Mouse (Mus musculus): Measurements from ENCODE around the gene Phlda1. TPM values are rescaled to one million over a fixed set of nuclear protein-coding genes. Genes with fewer than 3 reads are reported as not detected.

Gene Phlda1
- polyA plus RNA-seq, 1 experiment from 2014 or later = 42.2 TPM

- Histone ChIP-seq H3K36me3 (no peaks in the 10 kb centered on the region), H3K9me3 (no peaks in the 10 kb centered on the region), H3K4me2 (replicated peaks) (peak overlapping the region; percentile 80), H3K4me1 (peaks cover 52% of the 10 kb centered on the region), H3K4me3 (peak overlapping the region; percentile 80), H3K9ac (peak overlapping the region; percentile 94), H3K27ac (peak overlapping the region; percentile 95), H3K27me3 (no peaks in the 10 kb centered on the region)
- WGBS = under 1% methylated on average over 38 of the region's 38 CpGs
- ATAC-seq (ENCODE audit: low FRiP score, low read depth) = peak; percentile 21; the same call in 1 of the 2 replicates
These were observed 1.6 kb downstream of the Phlda1 start for GRCm38 (mm10) chr10:111507460-111508211.

GRCm38 (mm10) chr10:111508324-111509080 is 2.4 kb downstream of the Phlda1 start:
- Histone ChIP-seq H3K4me2 (replicated peaks) (peak overlapping the region; percentile 80), H3K36me3 (no peaks in the 10 kb centered on the region), H3K9ac (peak overlapping the region; percentile 94), H3K4me1 (peaks cover 46% of the 10 kb centered on the region), H3K4me3 (peak overlapping the region; percentile 80), H3K9me3 (no peaks in the 10 kb centered on the region), H3K27ac (0 out of 2 replicates have a peak overlapping the region, but pooled peaks have one; percentile 28), H3K27me3 (no peaks in the 10 kb centered on the region)
- WGBS = 9% methylated on average over 7 of the region's 7 CpGs
- no peak for ATAC-seq (ENCODE audit: low FRiP score, low read depth)

GRCm38 (mm10) chr10:111509103-111509784 is 3.2 kb downstream of the Phlda1 start:
- ATAC-seq (ENCODE audit: low FRiP score, low read depth) = no peak

GRCm38 (mm10) chr10:111509981-111510380 is 3.9 kb downstream of the Phlda1 start:
- no peaks in the 10 kb centered on the region for H3K36me3 ChIP-seq
- H3K27me3 ChIP-seq = no peaks in the 10 kb centered on the region
- H3K4me2 ChIP-seq (replicated peaks) = peak overlapping the region; percentile 80
- no peak overlapping the region for H3K27ac ChIP-seq
- H3K9me3 ChIP-seq = no peaks in the 10 kb centered on the region
- ATAC-seq (ENCODE audit: low FRiP score, low read depth) = no peak
- no peak overlapping the region for H3K9ac ChIP-seq
- peak overlapping the region; percentile 80; the same call in 1 of the 2 replicates for H3K4me3 ChIP-seq
- 57% methylated on average over 7 of the region's 7 CpGs for WGBS
- peaks cover 36% of the 10 kb centered on the region for H3K4me1 ChIP-seq

More at GRCm38 (mm10) chr10:111509103-111509784, 3.2 kb downstream of the Phlda1 start:
- Histone ChIP-seq H3K9ac (peak overlapping the region; percentile 65), H3K4me3 (peak overlapping the region; percentile 80), H3K4me2 (replicated peaks) (peak overlapping the region; percentile 80), H3K27me3 (no peaks in the 10 kb centered on the region), H3K27ac (peak overlapping the region; percentile 48; the same call in 1 of the 2 replicates), H3K36me3 (no peaks in the 10 kb centered on the region), H3K4me1 (peaks cover 40% of the 10 kb centered on the region), H3K9me3 (no peaks in the 10 kb centered on the region)
- 38% methylated on average over 8 of the region's 8 CpGs for WGBS

GRCm38 (mm10) chr10:111510798-111511197 is 4.7 kb downstream of the Phlda1 start:
- H3K27ac ChIP-seq = no peak overlapping the region
- peaks cover 35% of the 10 kb centered on the region for H3K4me1 ChIP-seq
- H3K27me3 ChIP-seq = no peaks in the 10 kb centered on the region
- 49% methylated on average over 7 of the region's 7 CpGs for whole genome bisulfite sequencing
- H3K9ac ChIP-seq = no peak overlapping the region
- H3K9me3 ChIP-seq = no peaks in the 10 kb centered on the region
- ATAC-seq (ENCODE audit: low FRiP score, low read depth) = no peak
- no peak overlapping the region for H3K4me2 ChIP-seq (replicated peaks)
- H3K36me3 ChIP-seq = no peaks in the 10 kb centered on the region
- H3K4me3 ChIP-seq = no peak overlapping the region

GRCm38 (mm10) chr10:111512036-111512568 is 6.0 kb downstream of the Phlda1 start:
- Histone ChIP-seq H3K27ac (no peak overlapping the region), H3K4me3 (no peak overlapping the region), H3K4me1 (peaks cover 45% of the 10 kb centered on the region), H3K9ac (no peak overlapping the region), H3K27me3 (no peaks in the 10 kb centered on the region), H3K4me2 (replicated peaks) (no peak overlapping the region), H3K36me3 (no peaks in the 10 kb centered on the region), H3K9me3 (no peaks in the 10 kb centered on the region)
- 79% methylated on average over 10 of the region's 10 CpGs for WGBS
- ATAC-seq (ENCODE audit: low FRiP score, low read depth) = no peak

- H3K9ac ChIP-seq = no peak overlapping the region
- no peaks in the 10 kb centered on the region for H3K9me3 ChIP-seq
- no peak overlapping the region for H3K4me3 ChIP-seq
- no peaks in the 10 kb centered on the region for H3K36me3 ChIP-seq
- H3K27ac ChIP-seq = no peak overlapping the region
- ATAC-seq (ENCODE audit: low FRiP score, low read depth) = no peak
- peaks cover 50% of the 10 kb centered on the region for H3K4me1 ChIP-seq
- WGBS = 92% methylated on average over 5 of the region's 5 CpGs
- no peaks in the 10 kb centered on the region for H3K27me3 ChIP-seq
- no peak overlapping the region for H3K4me2 ChIP-seq (replicated peaks)
These were observed 8.3 kb downstream of the Phlda1 start for GRCm38 (mm10) chr10:111514282-111514885.

- no peaks in the 10 kb centered on the region for H3K9me3 ChIP-seq
- H3K27me3 ChIP-seq = no peaks in the 10 kb centered on the region
- H3K27ac ChIP-seq = peak overlapping the region; percentile 65; the same call in 1 of the 2 replicates
- H3K9ac ChIP-seq = no peak overlapping the region
- H3K36me3 ChIP-seq = no peaks in the 10 kb centered on the region
- no peak overlapping the region for H3K4me3 ChIP-seq
- no peak for ATAC-seq (ENCODE audit: low FRiP score, low read depth)
- H3K4me2 ChIP-seq (replicated peaks) = peak overlapping the region; percentile 36; the same call in 1 of the 2 replicates
- H3K4me1 ChIP-seq = peaks cover 49% of the 10 kb centered on the region
- 80% methylated on average over 17 of the region's 17 CpGs for WGBS
These were observed 9.3 kb downstream of the Phlda1 start for GRCm38 (mm10) chr10:111515071-111516010.

GRCm38 (mm10) chr10:111516172-111516588 is 10.1 kb downstream of the Phlda1 start:
- Histone ChIP-seq H3K9ac (no peak overlapping the region), H3K36me3 (no peaks in the 10 kb centered on the region), H3K9me3 (no peaks in the 10 kb centered on the region), H3K4me1 (peaks cover 46% of the 10 kb centered on the region), H3K27me3 (no peaks in the 10 kb centered on the region), H3K4me2 (replicated peaks) (peak overlapping the region; percentile 36), H3K27ac (peak overlapping the region; percentile 65), H3K4me3 (no peak overlapping the region)
- ATAC-seq (ENCODE audit: low FRiP score, low read depth) = peak; percentile 66
- 32% methylated on average over 13 of the region's 13 CpGs for WGBS

- peak; percentile 55; the same call in 1 of the 2 replicates for ATAC-seq (ENCODE audit: low FRiP score, low read depth)
- Histone ChIP-seq H3K4me2 (replicated peaks) (0 out of 2 replicates have a peak overlapping the region, but pooled peaks have one; percentile 36), H3K9ac (no peak overlapping the region), H3K4me1 (peaks cover 51% of the 10 kb centered on the region), H3K4me3 (no peak overlapping the region), H3K9me3 (no peaks in the 10 kb centered on the region), H3K27me3 (no peaks in the 10 kb centered on the region), H3K36me3 (no peaks in the 10 kb centered on the region), H3K27ac (peak overlapping the region; percentile 65)
- 61% methylated on average over 8 of the region's 8 CpGs for WGBS
These were observed 10.8 kb downstream of the Phlda1 start for GRCm38 (mm10) chr10:111516804-111517436.
